Mouse (Mus musculus) frontal cortex, postnatal 10 days (tissue): ENCODE results near the gene Dmwd.

ENCODE experiments used
- DNase-seq, 2 experiments: peaks; one replicate each; pipeline ENCODE4 v3.0.0; 2022; ENCODE audit warnings: low spot score in 2 of 2, mixed read lengths in 1 of 2

Dmwd gene

GRCm38 (mm10) chr7:19094826-19095750, 19.1 kb downstream of the Dmwd start:
- peak in 1 of 2 experiments; percentile 40 for DNase-seq

DNA sequence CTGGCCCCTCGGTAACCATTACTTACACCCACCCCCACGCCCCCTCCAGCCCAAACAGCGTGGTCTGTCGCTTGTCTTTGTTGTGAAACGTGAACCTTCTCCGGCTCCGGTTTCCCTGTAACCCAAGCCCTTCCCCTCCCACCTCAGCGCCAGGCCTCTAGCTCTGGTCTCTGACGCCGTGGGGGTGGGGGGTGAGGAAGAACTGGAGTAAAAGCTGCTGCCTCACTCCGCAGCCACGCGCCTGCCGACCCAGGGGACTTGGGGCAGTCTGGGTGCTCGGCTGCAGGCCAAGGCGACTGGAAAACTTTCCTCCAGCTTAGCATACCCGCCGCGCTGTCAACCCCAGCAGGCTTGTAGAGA, 19.7 kb downstream of the Dmwd start:
- DNase-seq, result no peak

- DNase-seq, result no peak
Measured at GRCm38 (mm10) chr7:19096421-19096976, 20.5 kb downstream of the Dmwd start.

DNA sequence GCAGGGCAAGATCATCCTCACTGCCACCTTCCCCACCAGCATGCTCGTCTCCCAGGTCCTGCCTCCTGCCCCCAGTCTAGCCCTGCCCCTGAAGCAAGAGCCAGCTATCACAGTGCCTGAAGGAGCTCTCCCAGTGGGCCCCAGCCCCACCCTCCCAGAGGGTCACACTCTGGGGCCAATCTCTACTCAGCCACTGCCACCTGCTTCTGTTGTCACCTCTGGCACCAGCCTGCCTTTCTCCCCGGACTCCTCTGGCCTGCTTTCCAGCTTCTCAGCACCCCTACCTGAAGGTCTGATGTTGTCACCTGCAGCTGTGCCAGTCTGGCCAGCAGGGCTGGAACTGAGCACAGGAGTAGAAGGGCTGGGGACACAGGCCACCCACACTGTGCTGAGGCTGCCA, 21.2 kb downstream of the Dmwd start:
- DNase-seq, result no peak

GRCm38 (mm10) chr7:19097863-19098262, 21.8 kb downstream of the Dmwd start:
- no peak for DNase-seq

DNA sequence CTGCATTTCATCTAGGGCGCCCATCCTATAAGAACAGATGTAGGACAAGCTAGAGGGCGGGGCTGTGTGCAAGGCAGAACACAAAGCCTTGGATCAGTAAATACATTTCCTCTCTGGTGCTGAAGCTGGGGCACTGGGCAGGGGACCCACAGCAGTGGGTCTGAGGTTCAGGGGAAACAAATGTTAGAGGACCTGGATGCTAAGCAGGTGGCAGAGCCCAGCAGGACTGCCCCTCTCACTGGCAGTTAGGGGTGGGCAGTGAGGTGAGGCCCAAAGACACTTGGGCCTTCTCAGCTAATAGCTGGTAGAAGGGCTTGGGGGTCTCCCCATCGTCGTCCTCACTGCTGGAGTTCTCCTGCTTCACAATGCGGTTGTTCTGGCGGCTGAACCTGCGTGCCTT, 22.8 kb downstream of the Dmwd start:
- DNase-seq, result no peak

- DNase-seq, result no peak
Measured at GRCm38 (mm10) chr7:19100290-19100689, 24.3 kb downstream of the Dmwd start.

DNA sequence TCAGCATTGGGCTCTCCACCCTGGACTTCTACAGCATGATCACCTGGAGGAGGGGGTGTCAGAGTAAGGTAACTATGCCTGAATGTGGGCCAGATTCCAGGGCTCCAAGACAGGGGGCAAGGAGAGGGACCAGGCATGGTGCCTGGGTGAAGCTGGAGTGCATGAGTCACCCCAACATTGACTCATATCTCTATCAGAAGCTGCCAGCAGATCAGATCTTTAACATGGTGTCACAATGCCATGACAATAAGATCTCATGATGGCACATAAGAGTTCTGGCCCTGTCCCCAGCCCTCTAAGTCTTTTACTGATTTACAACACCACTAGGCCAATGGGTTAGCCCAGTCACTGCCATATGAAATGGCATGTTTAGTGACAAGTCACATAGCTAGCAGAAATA, 27.7 kb downstream of the Dmwd start:
- DNase-seq, result no peak

- DNase-seq, result no peak
Measured at GRCm38 (mm10) chr7:19104486-19104885, 28.5 kb downstream of the Dmwd start.

- DNase-seq, result no peak
Measured at GRCm38 (mm10) chr7:19107436-19107835, 31.4 kb downstream of the Dmwd start.

DNA sequence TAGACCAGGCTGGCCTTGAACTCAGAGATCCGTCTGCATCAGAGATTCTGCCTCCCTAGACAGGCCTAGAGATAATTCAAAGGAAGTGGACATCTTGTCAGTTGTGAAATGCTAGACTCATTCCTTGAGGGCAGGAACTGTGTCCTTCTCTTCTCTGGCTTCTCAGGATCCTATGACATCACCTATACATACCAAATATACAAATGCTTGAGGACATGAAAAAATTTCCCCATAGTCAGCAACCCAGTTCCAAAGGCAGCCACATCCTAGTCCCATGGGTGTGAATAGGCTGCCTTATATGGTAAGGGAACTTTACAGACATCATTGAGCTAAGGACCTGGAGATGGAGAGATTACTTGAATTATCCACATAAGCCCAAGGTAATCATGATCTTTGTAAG, 33.5 kb downstream of the Dmwd start:
- no peak for DNase-seq

GRCm38 (mm10) chr7:19118028-19118771, 42.2 kb downstream of the Dmwd start, which contains the start of gene Gm4969:
Gm4969 (minus strand) TSS chr7:19118368.
- DNase-seq, result peak; percentile 75 to 79

DNA sequence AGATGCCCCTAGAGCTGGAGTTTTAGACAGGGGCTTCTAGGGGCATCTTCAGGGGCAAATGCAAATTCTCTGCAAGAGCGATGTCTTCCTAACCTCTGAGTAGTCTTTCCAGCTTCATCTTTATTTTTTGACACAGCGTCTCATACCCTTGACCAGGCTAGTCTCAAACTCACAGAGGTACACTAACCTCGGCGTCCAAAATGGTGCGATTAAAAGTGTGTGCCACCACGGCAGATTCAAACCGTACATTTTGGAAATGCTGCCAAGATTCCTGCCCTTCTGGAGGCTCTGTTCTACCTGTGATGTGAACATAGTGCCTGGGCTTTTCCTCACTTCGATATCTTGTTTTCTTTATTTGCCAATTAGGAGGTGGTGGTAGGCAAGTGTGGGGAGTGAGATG, 43.1 kb downstream of the Dmwd start:
- DNase-seq, result no peak

- DNase-seq, result peak; percentile 91 to 92
Measured at GRCm38 (mm10) chr7:19119631-19120429, 43.8 kb downstream of the Dmwd start, which contains the start of gene Fbxo46. Fbxo46 (plus strand) TSS chr7:19119859.

DNA sequence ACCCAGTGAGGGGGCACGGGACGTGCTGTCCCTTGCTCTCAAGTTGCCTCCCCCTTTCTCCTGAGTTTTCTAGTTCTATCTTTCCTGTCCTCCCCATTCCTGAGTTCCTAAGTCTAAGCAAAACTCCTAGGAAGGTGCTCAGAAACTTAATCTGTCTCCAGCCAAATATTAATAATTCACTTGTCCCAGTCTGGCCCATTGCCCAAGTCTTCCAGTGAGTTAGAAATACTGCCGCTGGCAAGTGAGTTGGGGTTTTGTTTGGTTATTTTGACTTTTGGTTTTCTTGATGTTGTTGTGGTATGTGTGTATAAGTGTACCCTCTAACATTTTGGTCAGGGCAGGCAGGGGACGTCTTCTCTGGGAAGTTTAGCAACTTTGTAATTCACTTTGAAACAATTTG, 45.7 kb downstream of the Dmwd start:
- DNase-seq, result no peak

- DNase-seq, result no peak
Measured at GRCm38 (mm10) chr7:19124713-19125112, 48.7 kb downstream of the Dmwd start.

DNA sequence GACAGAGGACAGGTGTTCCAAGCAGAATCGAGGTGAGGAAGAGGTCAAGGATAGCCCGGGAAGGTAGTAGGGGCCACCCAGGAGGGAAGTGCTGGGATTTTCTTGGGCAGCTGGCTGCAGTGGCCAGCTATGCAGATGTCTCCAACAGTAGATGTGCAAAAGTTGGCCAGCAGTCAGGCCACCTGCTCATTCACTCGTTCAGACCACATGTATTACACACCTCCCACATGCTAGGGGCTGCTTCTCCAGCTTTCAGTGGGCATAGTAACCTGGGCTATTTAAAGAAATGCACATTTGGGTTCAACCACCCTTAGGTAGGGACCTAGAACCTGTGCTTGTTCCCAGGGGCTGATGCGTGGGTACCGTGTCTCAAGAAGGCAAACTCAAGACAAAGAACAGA, 51.7 kb downstream of the Dmwd start:
- no peak for DNase-seq

DNA sequence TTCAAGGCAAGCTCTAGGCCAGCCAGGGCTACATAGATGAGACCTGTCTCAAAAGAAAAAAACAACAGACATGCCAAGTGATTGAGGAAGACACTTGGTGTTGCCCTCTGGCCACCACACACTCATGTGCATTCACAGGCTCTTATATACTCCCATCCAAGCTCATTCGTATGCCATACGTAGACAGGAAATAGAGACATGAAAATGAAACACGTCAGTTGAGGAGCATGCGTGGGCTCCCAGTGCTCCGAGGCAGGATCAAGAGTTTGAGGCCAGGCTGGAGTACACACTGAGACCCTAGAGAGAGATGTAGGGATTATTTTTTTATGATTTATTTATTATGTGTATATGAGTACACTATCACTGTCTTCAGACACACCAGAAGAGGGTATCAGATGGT, 53.4 kb downstream of the Dmwd start:
- no peak for DNase-seq

GRCm38 (mm10) chr7:19130657-19131056, 54.6 kb downstream of the Dmwd start:
- DNase-seq, result no peak

- peak; percentile 96 to 97 for DNase-seq
Measured at GRCm38 (mm10) chr7:19131324-19131848, 55.4 kb downstream of the Dmwd start.
